Mouse (Mus musculus): ENCODE measurements around the gene Mtf2.

DNA sequence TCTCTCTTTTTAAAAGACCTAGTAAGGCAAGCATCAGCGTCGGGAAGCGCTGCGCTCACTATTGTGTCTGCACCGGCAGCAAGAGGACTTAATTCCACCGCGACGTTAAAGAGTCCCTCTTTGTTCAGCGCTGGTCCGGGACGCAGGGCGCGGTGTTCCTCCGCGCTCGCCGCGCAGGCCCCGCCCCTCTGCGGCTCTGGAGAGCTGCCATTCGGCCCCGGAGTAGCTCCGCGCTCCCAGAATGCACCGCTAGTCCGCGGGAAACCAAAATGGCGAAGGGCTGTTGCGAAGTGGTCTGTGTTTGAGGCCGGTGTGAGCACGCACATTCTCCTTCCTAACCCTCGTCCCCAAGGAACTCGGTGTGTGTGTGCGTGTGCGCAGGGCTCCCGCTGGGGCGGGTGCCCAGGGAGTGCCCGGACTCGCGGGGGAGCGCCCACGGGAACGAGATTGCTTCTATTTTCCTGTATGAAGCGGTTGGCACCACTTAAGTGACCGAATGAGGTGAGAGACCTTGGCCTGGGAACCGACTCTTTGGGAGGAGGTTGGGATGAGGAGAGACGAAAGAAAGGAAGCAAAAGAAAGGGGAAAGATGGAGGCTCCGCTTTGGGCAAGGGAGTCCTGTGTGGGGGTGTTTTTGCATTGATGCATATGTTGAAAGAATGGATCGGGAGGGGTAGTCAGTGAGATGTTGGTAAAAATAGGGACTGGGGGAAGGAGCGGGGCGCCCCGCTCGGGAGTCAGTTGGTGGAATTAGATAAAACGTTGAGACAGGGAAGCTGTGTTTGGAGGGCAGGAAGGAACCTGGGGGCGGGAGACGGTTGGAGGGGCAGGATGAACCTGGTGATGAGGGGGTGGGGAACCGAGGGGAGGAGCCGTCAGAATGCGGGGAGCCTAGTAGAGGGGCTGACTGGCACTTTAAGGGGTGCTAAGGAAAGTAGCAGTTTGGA, at the start of gene Mtf2:
- TF ChIP-seq CTCF (IDR thresholded peaks at IDR 0.05; ENCODE audit: borderline replicate concordance, control insufficient read depth, extremely low read depth, insufficient read depth, low read length, poor library complexity) (peak; percentile 49; the same call in 1 of the 2 replicates), POLR2A (IDR thresholded peaks at IDR 0.05; ENCODE audit: control insufficient read depth, extremely low read depth, insufficient read depth, low read length, poor library complexity) (peak; percentile 97)
